Mouse (Mus musculus) forebrain, embryonic 15.5 days (tissue): ENCODE measurements around the gene Trip11. TPM values are rescaled to one million over a fixed set of nuclear protein-coding genes. Genes with fewer than 3 reads are reported as not detected.

Source experiments
- ATAC-seq: fragments of 200-750 bp; cut with Nextera tagmentation; replicated peaks from 2 replicates; pipeline ENCODE4 v1.8.0; 2017; ENCODE audit warnings: mild to moderate bottlenecking, moderate TSS enrichment, moderate library complexity
- H3K27ac ChIP-seq: fragments of 300-500 bp; sonication (generic); replicated peaks from 2 replicates; pipeline ENCODE4 v1.5.1; 2015; ENCODE audit warnings: mild to moderate bottlenecking, inconsistent platforms
- H3K27me3 ChIP-seq: fragments of 300-500 bp; sonication (generic); 2 replicates; pipeline ENCODE4 v1.6.1; 2015; ENCODE audit warnings: inconsistent platforms
- H3K36me3 ChIP-seq: fragments of 300-500 bp; sonication (generic); 2 replicates; pipeline ENCODE4 v1.6.1; 2015; ENCODE audit warnings: mild to moderate bottlenecking, inconsistent platforms
- H3K4me1 ChIP-seq: fragments of 300-500 bp; sonication (generic); 2 replicates; pipeline ENCODE4 v1.6.1; 2015; ENCODE audit warnings: inconsistent platforms
- H3K4me2 ChIP-seq: fragments of 300-500 bp; sonication (generic); replicated peaks from 2 replicates; pipeline ENCODE4 v1.6.1; 2015; ENCODE audit warnings: mild to moderate bottlenecking, inconsistent platforms
- H3K4me3 ChIP-seq: fragments of 300-500 bp; sonication (generic); 2 replicates; pipeline ENCODE4 v1.5.1; 2015; ENCODE audit warnings: mild to moderate bottlenecking, inconsistent platforms
- H3K9ac ChIP-seq: fragments of 300-500 bp; sonication (generic); replicated peaks from 2 replicates; pipeline ENCODE4 v1.6.1; 2015; ENCODE audit warnings: mild to moderate bottlenecking, inconsistent platforms
- H3K9me3 ChIP-seq: fragments of 300-500 bp; sonication (generic); 2 replicates; pipeline ENCODE4 v1.6.1; 2016; ENCODE audit warnings: inconsistent platforms
- WGBS: fragments of 180-500 bp; shearing (Covaris S2); methylation state at CpG from one replicate; pipeline ENCODE4 v1.1.7; 2015; ENCODE audit warnings: mixed read lengths; 5-methylcytosine and 5-hydroxymethylcytosine counted together
- polyA plus RNA-seq: library from polyadenylated mRNA; unstranded; fragments of >200 nt; fragmentation: Nextera tagmentation; extraction: Ambion mirVana; gene quantifications from 2 replicates; pipeline ENCODE4 v1.2.1, GENCODE M21; 2015

The Trip11 gene
- polyA plus RNA-seq, 1 experiment from 2014 or later: 23.7 TPM

DNA sequence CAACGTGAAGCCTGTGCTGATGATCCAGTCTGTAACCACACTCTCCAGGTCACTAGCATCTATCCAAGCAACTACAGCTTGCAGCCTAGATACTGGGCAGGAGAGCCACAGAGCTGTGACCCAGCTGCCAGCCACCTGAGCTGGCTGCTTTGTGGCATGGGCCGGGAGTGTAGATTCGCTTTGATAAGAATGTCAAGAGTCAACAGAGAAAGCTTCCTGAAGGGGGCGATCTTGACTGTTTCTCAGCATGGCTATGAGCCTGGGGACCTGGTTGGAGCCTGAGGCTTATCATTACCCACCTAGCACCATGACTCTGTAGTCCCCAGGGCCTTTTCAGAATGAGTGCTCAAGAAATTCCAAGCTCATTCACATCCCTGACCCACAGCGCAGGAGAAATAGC, 96.3 kb downstream of the Trip11 start:
- H3K9me3 ChIP-seq: no peaks in the 10 kb centered on the region
- H3K27ac ChIP-seq: no peak overlapping the region
- H3K36me3 ChIP-seq: no peaks in the 10 kb centered on the region
- WGBS: 48% methylated on average over 5 of the region's 5 CpGs
- H3K4me3 ChIP-seq: no peak overlapping the region
- 0 out of 2 replicates have a peak, but pooled peaks cover 9% of the 10 kb centered on the region for H3K27me3 ChIP-seq
- no peak for ATAC-seq
- no peak overlapping the region for H3K9ac ChIP-seq
- H3K4me2 ChIP-seq: no peak overlapping the region
- H3K4me1 ChIP-seq: peaks cover 16% of the 10 kb centered on the region

- Histone ChIP-seq H3K36me3 (no peaks in the 10 kb centered on the region), H3K4me2 (no peak overlapping the region), H3K27me3 (0 out of 2 replicates have a peak, but pooled peaks cover 9% of the 10 kb centered on the region), H3K27ac (no peak overlapping the region), H3K9me3 (no peaks in the 10 kb centered on the region), H3K9ac (no peak overlapping the region), H3K4me3 (no peak overlapping the region), H3K4me1 (peaks cover 16% of the 10 kb centered on the region)
- ATAC-seq: no peak
- WGBS: 84% methylated on average over 6 of the region's 6 CpGs
These were observed 97.3 kb downstream of the Trip11 start for GRCm38 (mm10) chr12:101815796-101816195.

DNA sequence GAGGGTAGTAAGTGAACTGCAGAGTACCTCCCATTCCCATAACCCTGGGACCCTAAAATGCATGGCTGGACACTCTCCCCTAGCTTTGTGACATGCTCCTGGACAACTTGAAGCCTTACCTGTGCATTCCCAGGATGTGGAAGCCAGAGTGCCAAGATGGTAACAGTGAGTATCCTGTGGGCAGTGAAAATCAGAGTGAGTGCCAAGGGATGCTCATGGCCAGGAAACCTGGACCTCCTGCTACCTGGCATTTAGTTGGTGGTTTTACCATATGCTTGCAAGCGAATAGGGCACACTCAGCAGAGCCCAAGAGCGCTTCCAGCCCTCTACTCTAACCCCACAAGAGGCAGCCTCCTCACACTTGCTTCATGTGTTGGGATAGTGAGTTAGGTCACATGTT, 98.6 kb downstream of the Trip11 start:
- Histone ChIP-seq H3K9me3 (no peaks in the 10 kb centered on the region), H3K4me1 (peaks cover 14% of the 10 kb centered on the region), H3K36me3 (no peaks in the 10 kb centered on the region), H3K4me3 (no peak overlapping the region), H3K4me2 (no peak overlapping the region), H3K9ac (no peak overlapping the region), H3K27me3 (0 out of 2 replicates have a peak, but pooled peaks cover 6% of the 10 kb centered on the region), H3K27ac (no peak overlapping the region)
- no peak for ATAC-seq
- WGBS: 90% methylated on average over 2 of the region's 2 CpGs

GRCm38 (mm10) chr12:101811181-101811580, 101.9 kb downstream of the Trip11 start:
- ATAC-seq: no peak
- no peak overlapping the region for H3K9ac ChIP-seq
- H3K4me1 ChIP-seq: no peaks in the 10 kb centered on the region
- H3K27ac ChIP-seq: no peak overlapping the region
- H3K27me3 ChIP-seq: no peaks in the 10 kb centered on the region
- H3K9me3 ChIP-seq: no peaks in the 10 kb centered on the region
- H3K36me3 ChIP-seq: no peaks in the 10 kb centered on the region
- WGBS: 69% methylated on average over 6 of the region's 6 CpGs
- H3K4me2 ChIP-seq: no peak overlapping the region
- H3K4me3 ChIP-seq: no peak overlapping the region

- WGBS: 65% methylated on average over 2 of the region's 2 CpGs
- ATAC-seq: no peak
These were observed 102.6 kb downstream of the Trip11 start for GRCm38 (mm10) chr12:101810515-101810914.

GRCm38 (mm10) chr12:101807400-101807799, 105.7 kb downstream of the Trip11 start:
- Histone ChIP-seq H3K36me3 (no peaks in the 10 kb centered on the region), H3K9me3 (no peaks in the 10 kb centered on the region), H3K27me3 (no peaks in the 10 kb centered on the region), H3K9ac (no peak overlapping the region), H3K27ac (no peak overlapping the region), H3K4me1 (no peaks in the 10 kb centered on the region), H3K4me2 (no peak overlapping the region), H3K4me3 (no peak overlapping the region)
- no peak for ATAC-seq
- WGBS: 39% methylated on average over 2 of the region's 2 CpGs

More at GRCm38 (mm10) chr12:101810515-101810914, 102.6 kb downstream of the Trip11 start:
- H3K36me3 ChIP-seq: no peaks in the 10 kb centered on the region
- H3K9ac ChIP-seq: no peak overlapping the region
- no peaks in the 10 kb centered on the region for H3K9me3 ChIP-seq
- H3K4me2 ChIP-seq: no peak overlapping the region
- no peak overlapping the region for H3K27ac ChIP-seq
- H3K4me1 ChIP-seq: no peaks in the 10 kb centered on the region
- H3K27me3 ChIP-seq: no peaks in the 10 kb centered on the region
- H3K4me3 ChIP-seq: no peak overlapping the region

- Histone ChIP-seq H3K36me3 (no peaks in the 10 kb centered on the region), H3K4me1 (no peaks in the 10 kb centered on the region), H3K27ac (no peak overlapping the region), H3K27me3 (no peaks in the 10 kb centered on the region), H3K4me3 (no peak overlapping the region), H3K9ac (no peak overlapping the region), H3K9me3 (no peaks in the 10 kb centered on the region), H3K4me2 (no peak overlapping the region)
- WGBS: 85% methylated on average over 3 of the region's 3 CpGs
- no peak for ATAC-seq
These were observed 110.6 kb downstream of the Trip11 start for GRCm38 (mm10) chr12:101802445-101802844.

- H3K27ac ChIP-seq: no peak overlapping the region
- H3K9me3 ChIP-seq: no peaks in the 10 kb centered on the region
- ATAC-seq: no peak
- no peak overlapping the region for H3K4me2 ChIP-seq
- no peak overlapping the region for H3K9ac ChIP-seq
- no peaks in the 10 kb centered on the region for H3K4me1 ChIP-seq
- 80% methylated on average over 5 of the region's 5 CpGs for WGBS
- no peaks in the 10 kb centered on the region for H3K27me3 ChIP-seq
- no peak overlapping the region for H3K4me3 ChIP-seq
- H3K36me3 ChIP-seq: no peaks in the 10 kb centered on the region
These were observed 111.3 kb downstream of the Trip11 start for GRCm38 (mm10) chr12:101801744-101802143.

DNA sequence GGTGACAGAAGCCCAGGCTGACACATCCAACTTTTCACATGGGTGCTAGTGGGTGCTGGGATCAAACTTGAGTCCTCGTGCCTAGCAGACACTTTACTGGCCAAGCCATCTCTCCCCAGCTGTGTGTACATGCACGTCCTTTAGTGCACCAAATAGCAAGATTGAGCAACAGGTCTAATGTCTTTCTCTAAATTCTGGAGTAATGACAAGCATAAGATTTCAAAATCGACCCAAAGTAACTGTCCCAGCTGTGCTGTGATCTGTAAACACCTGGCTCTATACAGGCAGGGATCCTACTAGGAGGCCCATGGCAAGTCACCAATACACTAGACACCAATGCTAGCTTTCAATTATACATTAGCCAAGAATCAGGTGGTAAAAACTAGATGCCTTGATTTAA, 112.0 kb downstream of the Trip11 start:
- ATAC-seq: no peak
- no peak overlapping the region for H3K4me3 ChIP-seq
- WGBS: 79% methylated on average over 3 of the region's 3 CpGs
- no peak overlapping the region for H3K9ac ChIP-seq
- no peaks in the 10 kb centered on the region for H3K36me3 ChIP-seq
- H3K27ac ChIP-seq: no peak overlapping the region
- no peak overlapping the region for H3K4me2 ChIP-seq
- H3K27me3 ChIP-seq: no peaks in the 10 kb centered on the region
- no peaks in the 10 kb centered on the region for H3K4me1 ChIP-seq
- no peaks in the 10 kb centered on the region for H3K9me3 ChIP-seq

DNA sequence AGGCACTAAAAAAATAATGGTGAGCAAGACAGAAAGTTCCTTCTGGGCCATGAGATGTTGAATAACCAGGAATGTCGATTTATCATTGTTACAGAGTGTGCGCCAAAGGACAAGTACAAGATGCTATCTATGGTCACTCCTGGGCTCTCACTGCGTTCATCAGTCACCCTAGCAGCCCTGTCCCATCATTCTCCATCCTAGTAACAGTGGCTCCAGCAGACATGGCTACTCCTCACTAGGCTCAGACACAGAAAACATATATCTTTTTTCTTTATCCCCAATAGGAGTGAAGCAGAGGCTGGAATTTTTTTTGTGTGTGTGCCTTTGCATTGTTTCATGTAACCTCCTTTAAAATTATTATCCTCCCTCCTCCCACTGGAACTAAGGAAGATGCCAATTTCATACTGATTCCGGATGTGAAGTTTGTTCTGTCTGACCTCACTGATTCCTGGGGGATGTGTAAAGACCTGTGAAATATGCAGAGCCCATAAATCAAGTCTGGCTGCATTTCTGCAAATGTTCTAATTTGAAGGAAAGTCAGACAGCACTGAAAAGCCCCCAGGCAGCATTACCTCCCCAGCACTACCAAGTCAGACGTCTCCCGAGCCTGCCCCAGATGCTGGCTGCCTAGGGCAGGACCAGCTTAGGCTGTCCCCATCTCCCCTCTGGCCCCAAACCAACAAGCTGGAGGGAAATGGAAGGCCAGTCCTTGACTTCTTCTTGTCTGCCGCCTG, 114.7 kb downstream of the Trip11 start:
- H3K9me3 ChIP-seq: no peaks in the 10 kb centered on the region
- H3K27ac ChIP-seq: no peak overlapping the region
- H3K36me3 ChIP-seq: no peaks in the 10 kb centered on the region
- no peak overlapping the region for H3K4me3 ChIP-seq
- H3K27me3 ChIP-seq: no peaks in the 10 kb centered on the region
- H3K4me2 ChIP-seq: no peak overlapping the region
- no peak for ATAC-seq
- WGBS: 83% methylated on average over 7 of the region's 7 CpGs
- no peak overlapping the region for H3K9ac ChIP-seq
- H3K4me1 ChIP-seq: no peaks in the 10 kb centered on the region

DNA sequence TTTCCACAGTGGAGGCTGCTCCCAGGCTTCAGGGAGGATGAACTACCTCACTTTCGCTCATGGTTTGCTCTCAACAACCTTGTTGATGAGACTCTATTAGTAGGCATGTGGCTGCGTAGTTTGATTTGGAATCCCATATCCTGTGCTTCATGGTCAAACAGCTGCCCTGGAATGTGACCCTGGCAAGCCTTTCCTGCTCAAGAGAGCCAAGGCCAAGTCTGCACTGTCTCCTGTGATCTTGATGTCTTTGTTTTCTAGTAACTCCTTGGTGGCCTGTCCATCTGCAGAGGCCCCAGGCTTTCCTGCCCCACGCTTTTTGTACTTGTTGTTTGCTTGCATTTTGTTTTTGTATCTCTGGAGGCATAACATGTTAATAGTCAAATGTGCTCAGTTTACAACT, 118.6 kb downstream of the Trip11 start:
- H3K4me3 ChIP-seq: no peak overlapping the region
- no peak overlapping the region for H3K27ac ChIP-seq
- ATAC-seq: no peak
- H3K4me1 ChIP-seq: no peaks in the 10 kb centered on the region
- H3K36me3 ChIP-seq: no peaks in the 10 kb centered on the region
- H3K9me3 ChIP-seq: no peaks in the 10 kb centered on the region
- H3K9ac ChIP-seq: no peak overlapping the region
- no peaks in the 10 kb centered on the region for H3K27me3 ChIP-seq
- 87% methylated on average over 3 of the region's 3 CpGs for WGBS
- H3K4me2 ChIP-seq: no peak overlapping the region

DNA sequence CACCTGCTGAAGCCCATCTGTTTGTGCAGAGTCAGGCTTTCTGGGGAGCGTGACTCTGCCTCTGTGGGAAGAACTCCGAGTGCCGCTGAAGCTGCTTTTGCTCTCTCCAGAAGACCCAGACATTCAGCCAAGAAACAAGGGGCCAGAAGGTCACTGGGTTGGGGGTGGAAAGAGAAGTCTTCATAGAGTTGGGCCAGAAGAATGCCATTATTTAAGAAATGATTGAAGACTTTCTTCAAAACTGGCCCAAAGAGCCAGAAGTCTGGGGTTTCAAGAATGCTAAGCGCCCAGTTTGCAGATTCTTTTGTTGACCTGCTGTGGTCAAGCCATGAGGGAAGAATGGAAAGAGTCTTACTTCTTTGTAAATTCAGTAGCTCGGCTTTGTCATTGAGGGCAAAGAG, 119.8 kb downstream of the Trip11 start:
- H3K9me3 ChIP-seq: no peaks in the 10 kb centered on the region
- no peak overlapping the region for H3K27ac ChIP-seq
- no peaks in the 10 kb centered on the region for H3K36me3 ChIP-seq
- H3K4me2 ChIP-seq: no peak overlapping the region
- no peaks in the 10 kb centered on the region for H3K27me3 ChIP-seq
- no peak overlapping the region for H3K4me3 ChIP-seq
- 89% methylated on average over 5 of the region's 5 CpGs for WGBS
- no peak for ATAC-seq
- H3K4me1 ChIP-seq: no peaks in the 10 kb centered on the region
- no peak overlapping the region for H3K9ac ChIP-seq

GRCm38 (mm10) chr12:101792684-101793083, 120.4 kb downstream of the Trip11 start:
- H3K27me3 ChIP-seq: no peaks in the 10 kb centered on the region
- no peaks in the 10 kb centered on the region for H3K4me1 ChIP-seq
- WGBS: 92% methylated on average over 4 of the region's 4 CpGs
- no peak for ATAC-seq
- no peak overlapping the region for H3K27ac ChIP-seq
- no peaks in the 10 kb centered on the region for H3K36me3 ChIP-seq
- H3K9me3 ChIP-seq: no peaks in the 10 kb centered on the region
- no peak overlapping the region for H3K4me3 ChIP-seq
- no peak overlapping the region for H3K9ac ChIP-seq
- no peak overlapping the region for H3K4me2 ChIP-seq
